ENCODE assay signal across 10 mouse cellular contexts in the genomic region with DNA sequence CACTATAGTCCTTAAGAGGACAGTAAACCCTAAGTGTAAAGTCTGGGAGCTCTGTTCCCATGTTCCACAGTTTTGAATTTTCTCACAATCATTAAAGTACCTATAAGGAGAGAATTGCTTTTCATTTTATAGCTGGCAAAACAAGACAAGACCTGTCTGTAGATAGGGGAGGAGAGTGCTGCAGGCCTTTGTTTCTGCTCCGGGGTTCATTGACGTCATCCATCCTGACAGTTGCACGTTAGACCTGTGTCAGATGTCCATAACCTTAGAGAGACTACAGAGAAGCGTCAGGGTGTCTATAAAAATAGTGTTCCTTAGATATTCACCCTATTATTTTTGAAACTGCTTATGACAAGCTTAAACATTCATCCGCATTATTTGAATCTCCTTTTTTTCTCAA. TPM values are rescaled to one million over a fixed set of nuclear protein-coding genes. Genes with fewer than 3 reads are reported as not detected.
A peak's percentile ranks its signal among the peaks of the same experiment; 100 is the strongest.
DNase-seq lines count a peak whose midpoint lies in the region; ATAC-seq and TF ChIP-seq lines count a peak whose summit lies in the region.
"Had no signal": no experiment of that assay in that cellular context is flagged by ENCODE, and none has a peak within 500 bp of the region (broad histone marks: within the 10 kb centered on the region; RNA-seq: fewer than 3 reads in every experiment).

No protein-coding gene starts in this region.

- TF ChIP-seq CTCF in C2C12 (IDR thresholded peaks at IDR 0.05; ENCODE audit: control insufficient read depth, insufficient read depth, insufficient read length), result no peak

- WGBS in forebrain, embryonic 15.5 days, result 65% methylated on average over 5 of the region's 5 CpGs
- 52% methylated on average over 5 of the region's 5 CpGs for WGBS in liver, embryonic 15.5 days (ENCODE audit: insufficient replicate concordance)

- peaks cover 52% of the 10 kb centered on the region for H3K79me3 ChIP-seq in C2C12 (ENCODE audit: low read depth)

- H3K36me3 ChIP-seq in erythroblast, embryonic 14.5 days (ENCODE audit: control insufficient read depth), result peaks cover 30% of the 10 kb centered on the region
- H3K36me3 ChIP-seq in C2C12 (ENCODE audit: control insufficient read depth, insufficient read depth), result peaks cover 26% of the 10 kb centered on the region
- H3K36me3 ChIP-seq in forebrain, embryonic 15.5 days, result no peaks in the 10 kb centered on the region
- peaks cover 20% of the 10 kb centered on the region for H3K36me3 ChIP-seq in liver, embryonic 15.5 days (replicated peaks)

- no peak overlapping the region for H3ac ChIP-seq in C2C12 (ENCODE audit: control insufficient read depth, insufficient read length, low read depth)

- peak overlapping the region; percentile 69 for H3K4me2 ChIP-seq in forebrain, embryonic 15.5 days (replicated peaks)
- peak overlapping the region; percentile 83 for H3K4me2 ChIP-seq in liver, embryonic 15.5 days

- peaks cover 62% of the 10 kb centered on the region for H3K79me2 ChIP-seq in C2C12 (ENCODE audit: control insufficient read depth, insufficient read depth)

- peaks cover 36% of the 10 kb centered on the region for H3K4me1 ChIP-seq in erythroblast, embryonic 14.5 days (ENCODE audit: control insufficient read depth)
- peaks cover 20% of the 10 kb centered on the region for H3K4me1 ChIP-seq in forebrain, embryonic 15.5 days
- H3K4me1 ChIP-seq in liver, embryonic 15.5 days (replicated peaks), result peaks cover 35% of the 10 kb centered on the region

- H3K9ac ChIP-seq in forebrain, embryonic 15.5 days (replicated peaks), result peak overlapping the region; percentile 74
- peak overlapping the region; percentile 90; the same call in 1 of the 2 replicates for H3K9ac ChIP-seq in liver, embryonic 15.5 days

- no peak overlapping the region for H3K27ac ChIP-seq in forebrain, embryonic 15.5 days (replicated peaks)
- no peak overlapping the region for H3K27ac ChIP-seq in liver, embryonic 15.5 days (replicated peaks)

- no peaks in the 10 kb centered on the region; the same call in 1 of the 2 replicates for H3K27me3 ChIP-seq in erythroblast, embryonic 14.5 days (ENCODE audit: control insufficient read depth)
- H3K27me3 ChIP-seq in C2C12 (ENCODE audit: control insufficient read depth, insufficient read depth, insufficient read length), result no peaks in the 10 kb centered on the region
- H3K27me3 ChIP-seq in forebrain, embryonic 15.5 days, result no peaks in the 10 kb centered on the region
- H3K27me3 ChIP-seq in liver, embryonic 15.5 days, result no peaks in the 10 kb centered on the region

- peak overlapping the region; percentile 88 for H3K4me3 ChIP-seq in erythroblast, embryonic 14.5 days (replicated peaks)
- peak overlapping the region; percentile 88 for H3K4me3 ChIP-seq in C2C12 (ENCODE audit: insufficient read depth, poor library complexity, severe bottlenecking)
- peak overlapping the region; percentile 67 for H3K4me3 ChIP-seq in forebrain, embryonic 15.5 days
- H3K4me3 ChIP-seq in liver, embryonic 15.5 days (replicated peaks), result peak overlapping the region; percentile 94

- no peak for ATAC-seq in erythroblast, adult 5-6 weeks (replicated peaks; ENCODE audit: low FRiP score, poor library complexity, severe bottlenecking)
- no peak for ATAC-seq in forebrain, embryonic 15.5 days (replicated peaks)
- no peak for ATAC-seq in liver, embryonic 15.5 days (ENCODE audit: insufficient read depth)

- H3K9me3 ChIP-seq in erythroblast, embryonic 14.5 days (ENCODE audit: control insufficient read depth, low read length), result no peaks in the 10 kb centered on the region
- no peaks in the 10 kb centered on the region for H3K9me3 ChIP-seq in forebrain, embryonic 15.5 days
- H3K9me3 ChIP-seq in liver, embryonic 15.5 days (replicated peaks), result no peaks in the 10 kb centered on the region

- no peak for DNase-seq in thymus, postnatal 4 days
- DNase-seq in right cerebral cortex, adult 18-20 months, result no peak
- DNase-seq in adrenal gland, adult 8-10 months, result no peak
- DNase-seq: cerebellum, adult 11-12 months; kidney, postnatal 36 days had no signal

TF ChIP-seq in C2C12, 6 proteins besides CTCF, POLR2A, EP300 and RAD21:
- TF ChIP-seq MAX (IDR thresholded peaks at IDR 0.05) (no peak), USF1 (IDR thresholded peaks at IDR 0.05; ENCODE audit: low read depth) (no peak), MYOG (IDR thresholded peaks at IDR 0.05; ENCODE audit: control insufficient read depth, extremely low read depth, insufficient read length) (no peak), FOSL1 (IDR thresholded peaks at IDR 0.05; ENCODE audit: insufficient read depth, low read length, poor library complexity, severe bottlenecking) (no peak), CEBPB (IDR thresholded peaks at IDR 0.05; ENCODE audit: low read depth) (no peak), MYOD1 (IDR thresholded peaks at IDR 0.05; ENCODE audit: control insufficient read depth, insufficient read length, low read depth) (no peak)

RNA-seq across cellular contexts. Expression of a gene that starts 2.9 kb away (rescaled TPM):
- 1.1 and 1.2 TPM in 2 replicates for polyA plus RNA-seq in erythroblast, embryonic 14.5 days (2012)
- total RNA-seq in erythroblast, adult 5-6 weeks (2015; ENCODE audit: low replicate concordance), result 7.7 and 13.4 TPM in 2 replicates
- 18.0 and 19.2 TPM in 2 replicates for total RNA-seq in erythroblast, adult 5-6 weeks (2017; ENCODE audit: low replicate concordance)
- 28.8 TPM for polyA plus RNA-seq in C2C12 (2012; fragmentation: generic; extraction: Trizol)
- polyA plus RNA-seq in forebrain, embryonic 15.5 days (2015; fragmentation: Nextera tagmentation; extraction: Ambion mirVana), result 41.3 and 42.4 TPM in 2 replicates
- 18.3 and 18.6 TPM in 2 replicates for polyA plus RNA-seq in liver, embryonic 15.5 days (2015; fragmentation: Nextera tagmentation; extraction: Ambion mirVana)
- total RNA-seq in adrenal gland, adult 8-10 months (2022), result 10 to 100 TPM; 21.8 to 25.1 (median 23.4) TPM

RNA-seq across cellular contexts. Expression of a gene that starts 12.3 kb away (rescaled TPM):
- polyA plus RNA-seq in erythroblast, embryonic 14.5 days (2012), result 2.8 and 3.2 TPM in 2 replicates
- total RNA-seq in erythroblast, adult 5-6 weeks (2015; ENCODE audit: low replicate concordance), result 20.1 and 46.9 TPM in 2 replicates
- total RNA-seq in erythroblast, adult 5-6 weeks (2017; ENCODE audit: low replicate concordance), result 11.8 and 14.6 TPM in 2 replicates
- polyA plus RNA-seq in C2C12 (2012; fragmentation: generic; extraction: Trizol), result 22.9 TPM
- 71.1 and 80.1 TPM in 2 replicates for polyA plus RNA-seq in forebrain, embryonic 15.5 days (2015; fragmentation: Nextera tagmentation; extraction: Ambion mirVana)
- polyA plus RNA-seq in liver, embryonic 15.5 days (2015; fragmentation: Nextera tagmentation; extraction: Ambion mirVana), result 14.0 and 14.6 TPM in 2 replicates
- total RNA-seq in adrenal gland, adult 8-10 months (2022), result 10 to 100 TPM; 17.4 to 25.4 (median 22.4) TPM
